Mouse (Mus musculus) cortical plate, adult 2 months (tissue): ENCODE measurements around the gene Arl2bp. TPM values are rescaled to one million over a fixed set of nuclear protein-coding genes. Genes with fewer than 3 reads are reported as not detected.

ENCODE experiments used
- H3K27ac ChIP-seq: fragments of 200-500 bp; 2 replicates; pipeline ENCODE4 v1.5.1; 2012; ENCODE audit warnings: low read length, control low read depth, inconsistent platforms; ENCODE audit not compliant: insufficient read depth
- H3K4me1 ChIP-seq: fragments of 200-500 bp; 2 replicates; pipeline ENCODE4 v1.6.1; 2011; ENCODE audit warnings: low read length; ENCODE audit not compliant: control insufficient read depth, insufficient read depth
- H3K4me3 ChIP-seq: fragments of 200-500 bp; 2 replicates; pipeline ENCODE4 v1.5.1; 2011; ENCODE audit warnings: mild to moderate bottlenecking, low read length, control low read depth; ENCODE audit not compliant: insufficient read depth
- CTCF ChIP-seq: fragments of 200-500 bp; IDR thresholded peaks from 2 replicates; pipeline ENCODE4 v1.5.1; 2011; ENCODE audit warnings: mild to moderate bottlenecking, control low read depth, low read length; ENCODE audit not compliant: insufficient read depth; ENCODE audit errors: extremely low read depth
- POLR2A ChIP-seq: fragments of 200-500 bp; IDR thresholded peaks from 2 replicates; pipeline ENCODE4 v1.6.1; 2011; ENCODE audit warnings: mild to moderate bottlenecking, low read length, control low read depth; ENCODE audit not compliant: insufficient read depth; ENCODE audit errors: extremely low read depth
- polyA plus RNA-seq: library from polyadenylated mRNA; depleted of rRNA; stranded (reverse); fragments of >200 nt; gene quantifications from 2 replicates; pipeline ENCODE4 v1.2.3, GENCODE M21; 2012

Gene Arl2bp
- polyA plus RNA-seq, 1 experiment: 235 TPM

DNA sequence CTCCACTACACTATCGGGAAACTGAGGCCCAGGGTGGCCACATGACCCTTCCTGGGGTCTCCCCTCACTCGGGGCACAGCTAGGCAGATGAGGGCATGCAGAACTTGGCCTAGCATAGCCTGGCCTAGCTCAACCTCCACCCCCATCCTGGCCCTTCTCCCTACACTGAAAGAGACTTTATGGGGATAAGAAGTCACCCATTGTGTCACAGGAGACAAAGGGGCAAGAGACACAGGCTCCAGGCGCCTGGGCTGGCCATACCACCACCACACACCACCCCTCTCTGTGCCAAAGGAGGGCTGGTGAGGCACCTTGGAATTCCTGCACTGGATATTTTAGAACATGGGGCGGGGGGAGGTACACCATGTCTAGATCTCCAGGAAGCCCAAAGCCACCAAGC is 17.9 kb downstream of the Arl2bp start:
- peak overlapping the region; percentile 56 for H3K27ac ChIP-seq
- H3K4me3 ChIP-seq: no peak overlapping the region
- TF ChIP-seq POLR2A (no peak), CTCF (no peak)
- H3K4me1 ChIP-seq: no peaks in the 10 kb centered on the region

DNA sequence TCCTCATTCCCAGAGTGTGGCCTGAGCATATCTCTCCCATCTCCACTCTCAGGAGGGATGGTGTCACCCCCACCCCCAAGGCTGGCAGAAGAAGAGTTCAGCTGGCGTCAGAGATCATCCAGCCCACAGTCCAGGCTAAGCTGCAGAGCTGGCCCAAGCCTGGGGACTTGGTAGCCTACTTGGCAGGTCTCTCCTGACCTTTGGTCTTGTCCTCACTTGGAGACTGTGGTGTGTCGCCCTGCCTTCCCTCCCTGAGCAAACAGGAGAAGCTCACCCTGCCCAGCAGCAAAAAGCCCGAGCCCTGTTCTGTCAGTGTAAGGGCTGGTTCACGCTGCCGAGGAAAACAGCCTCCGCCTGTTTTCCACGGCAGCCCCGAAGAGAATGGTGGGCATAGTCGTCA is 19.6 kb downstream of the Arl2bp start:
- TF ChIP-seq POLR2A: no peak
- Histone ChIP-seq H3K4me1 (no peaks in the 10 kb centered on the region), H3K27ac (0 out of 2 replicates have a peak overlapping the region, but pooled peaks have one; percentile 27)

GRCm38 (mm10) chr8:94694701-94695100 is 28.3 kb downstream of the Arl2bp start:
- H3K4me3 ChIP-seq: peak overlapping the region; percentile 43
- TF ChIP-seq POLR2A (no peak), CTCF (no peak)
- H3K4me1 ChIP-seq: peaks cover 2% of the 10 kb centered on the region; the same call in 1 of the 2 replicates
- H3K27ac ChIP-seq: peak overlapping the region; percentile 65

More for the DNA sequence above, 19.6 kb downstream of the Arl2bp start:
- no peak overlapping the region for H3K4me3 ChIP-seq

DNA sequence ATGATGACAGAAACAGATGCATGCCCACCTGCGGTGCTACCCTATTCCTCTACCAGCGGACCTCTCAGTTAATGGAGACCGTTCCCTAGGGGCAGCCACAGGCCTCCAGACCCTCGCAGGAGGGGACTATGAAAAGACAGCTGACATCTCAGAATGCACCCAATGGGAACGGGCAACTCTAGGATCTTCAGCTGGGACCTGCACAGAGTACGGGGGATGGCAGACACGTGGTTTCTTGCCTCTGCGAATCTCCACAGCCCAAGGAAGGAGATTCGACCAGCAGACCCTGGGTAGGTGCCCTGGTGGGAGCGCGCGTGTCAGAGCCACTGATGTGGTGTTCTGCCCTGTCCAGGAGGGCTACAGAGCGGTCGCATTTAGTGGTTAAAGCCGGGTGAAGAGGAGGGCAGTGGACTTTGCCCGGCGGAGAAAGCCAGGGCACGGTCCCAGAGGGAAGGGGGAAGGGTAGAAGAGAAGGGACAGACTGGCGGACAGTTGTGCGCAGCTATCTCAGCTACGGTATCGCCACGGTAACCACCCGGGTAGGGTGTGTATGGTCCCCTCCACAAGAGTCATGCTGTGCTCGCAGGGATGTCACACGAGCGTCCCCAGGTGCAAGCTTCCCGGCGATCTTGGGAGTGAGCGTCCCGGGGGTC is 29.1 kb downstream of the Arl2bp start:
- TF ChIP-seq CTCF (no peak), POLR2A (no peak)
- Histone ChIP-seq H3K27ac (peak overlapping the region; percentile 80), H3K4me1 (peaks cover 2% of the 10 kb centered on the region; the same call in 1 of the 2 replicates), H3K4me3 (peak overlapping the region; percentile 43)

GRCm38 (mm10) chr8:94695994-94696384 is 29.6 kb downstream of the Arl2bp start, which contains the start of gene Pllp:
Pllp (minus strand) TSS chr8:94696278.
- TF ChIP-seq CTCF (no peak), POLR2A (peak; percentile 45; the same call in 1 of the 2 replicates)
- peak within 1 kb of the TSS; percentile 80 for H3K27ac ChIP-seq
- peak within 1 kb of the TSS; percentile 43 for H3K4me3 ChIP-seq
- peaks cover 2% of the 10 kb centered on the region; the same call in 1 of the 2 replicates for H3K4me1 ChIP-seq

DNA sequence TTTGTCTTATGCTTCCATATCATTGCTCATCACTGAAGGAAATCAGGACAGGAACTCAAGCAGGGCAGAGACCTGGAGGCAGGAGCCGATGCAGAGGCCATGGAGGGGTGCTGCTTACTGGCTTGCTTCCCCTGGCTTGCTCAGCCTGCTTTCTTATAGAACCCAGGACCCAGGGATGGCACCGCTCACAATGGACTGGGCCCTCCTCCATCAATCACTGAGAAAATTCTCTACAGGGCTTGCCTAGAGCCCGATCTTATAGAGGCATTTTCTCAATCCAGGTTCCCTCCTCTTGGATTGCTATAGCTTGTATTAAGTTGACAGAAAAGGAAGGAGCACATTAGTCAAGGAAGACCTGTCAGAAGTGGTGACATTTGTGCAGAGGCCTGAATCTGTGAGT is 30.2 kb downstream of the Arl2bp start:
- peaks cover 2% of the 10 kb centered on the region; the same call in 1 of the 2 replicates for H3K4me1 ChIP-seq
- no peak overlapping the region for H3K27ac ChIP-seq
- H3K4me3 ChIP-seq: no peak overlapping the region; the same call in 1 of the 2 replicates
- TF ChIP-seq POLR2A (no peak), CTCF (no peak)

DNA sequence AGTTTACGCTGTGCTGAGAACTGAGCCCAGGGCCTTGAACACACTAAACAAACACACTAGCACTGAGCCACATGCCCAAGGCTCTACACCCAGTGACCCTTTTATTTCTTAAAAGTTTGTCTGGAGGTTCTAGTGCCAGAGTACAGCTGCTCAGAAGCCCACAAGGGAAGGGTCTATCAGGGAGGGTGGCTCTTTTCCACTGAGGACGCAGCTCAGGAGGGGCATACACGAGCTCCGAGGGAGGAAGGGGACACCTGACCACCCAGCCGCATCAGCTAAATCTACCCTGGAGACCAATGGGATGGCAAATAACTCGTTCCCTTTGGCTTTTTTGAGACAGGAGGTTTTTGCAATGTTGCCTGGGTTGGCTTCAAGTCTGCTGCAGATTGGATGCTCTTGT is 31.6 kb downstream of the Arl2bp start:
- TF ChIP-seq CTCF (no peak), POLR2A (no peak)
- no peak overlapping the region for H3K27ac ChIP-seq
- H3K4me3 ChIP-seq: no peak overlapping the region
- H3K4me1 ChIP-seq: peaks cover 2% of the 10 kb centered on the region; the same call in 1 of the 2 replicates

- no peak overlapping the region for H3K27ac ChIP-seq
- no peak overlapping the region for H3K4me3 ChIP-seq
- TF ChIP-seq CTCF (no peak), POLR2A (no peak)
- H3K4me1 ChIP-seq: peaks cover 2% of the 10 kb centered on the region; the same call in 1 of the 2 replicates
Observed at GRCm38 (mm10) chr8:94699366-94699765, 33.0 kb downstream of the Arl2bp start.

GRCm38 (mm10) chr8:94700421-94700935 is 34.1 kb downstream of the Arl2bp start:
- Histone ChIP-seq H3K4me1 (peaks cover 2% of the 10 kb centered on the region; the same call in 1 of the 2 replicates), H3K27ac (no peak overlapping the region), H3K4me3 (no peak overlapping the region)
- TF ChIP-seq CTCF (no peak), POLR2A (no peak)

DNA sequence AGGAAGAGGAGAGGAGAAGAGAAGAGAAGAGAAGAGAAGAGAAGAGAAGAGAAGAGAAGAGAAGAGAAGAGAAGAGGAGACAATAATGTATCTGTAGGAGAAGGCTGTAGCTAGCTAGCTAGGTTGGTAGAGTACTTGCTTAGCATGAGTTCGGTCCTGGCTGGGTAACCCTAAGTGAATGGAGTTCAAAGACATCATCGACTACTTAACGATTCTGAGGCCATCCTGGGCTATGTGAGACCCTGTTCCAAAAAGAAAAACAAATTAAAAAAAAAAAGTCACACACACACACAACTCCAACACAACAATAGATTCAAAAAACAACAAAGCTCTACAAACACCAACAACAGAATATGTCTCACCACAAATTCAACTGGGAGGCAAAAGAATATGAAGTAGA is 35.8 kb downstream of the Arl2bp start:
- H3K4me3 ChIP-seq: no peak overlapping the region; the same call in 1 of the 2 replicates
- no peak for TF ChIP-seq CTCF
- no peak for TF ChIP-seq POLR2A
- H3K27ac ChIP-seq: no peak overlapping the region
- H3K4me1 ChIP-seq: peaks cover 2% of the 10 kb centered on the region; the same call in 1 of the 2 replicates
